Mouse (Mus musculus): ENCODE results near the gene 1700020D05Rik. TPM values are rescaled to one million over a fixed set of nuclear protein-coding genes. Genes with fewer than 3 reads are reported as not detected.

The 1700020D05Rik gene
- polyA plus RNA-seq, 1 experiment from 2014 or later, result 0.31 TPM

- 93% methylated on average over 9 of the region's 9 CpGs for WGBS
- no peak overlapping the region for H3K27ac ChIP-seq (ENCODE audit: low read depth, low read length)
- no peak overlapping the region for H3K4me2 ChIP-seq (ENCODE audit: low read depth)
- no peaks in the 10 kb centered on the region for H3K9me3 ChIP-seq (ENCODE audit: control insufficient read depth, low read length)
- H3K36me3 ChIP-seq (ENCODE audit: control insufficient read depth, insufficient read depth, low read length), result peaks cover 12% of the 10 kb centered on the region
- no peak overlapping the region for H3K9ac ChIP-seq (ENCODE audit: low read length)
- DNase-seq (ENCODE audit: low spot score) (no peak), ATAC-seq (ENCODE audit: insufficient read depth, low FRiP score, low TSS enrichment) (no peak)
- H3K27me3 ChIP-seq (ENCODE audit: control insufficient read depth, insufficient read depth, low read length), result 0 out of 2 replicates have a peak, but pooled peaks cover 3% of the 10 kb centered on the region
- H3K4me1 ChIP-seq (ENCODE audit: control insufficient read depth, insufficient read depth, low read length), result peaks cover 8% of the 10 kb centered on the region
- H3K4me3 ChIP-seq (ENCODE audit: low read depth, low read length), result no peak overlapping the region
Measured at GRCm38 (mm10) chr19:5463212-5463611, 40.4 kb downstream of the 1700020D05Rik start.

DNA sequence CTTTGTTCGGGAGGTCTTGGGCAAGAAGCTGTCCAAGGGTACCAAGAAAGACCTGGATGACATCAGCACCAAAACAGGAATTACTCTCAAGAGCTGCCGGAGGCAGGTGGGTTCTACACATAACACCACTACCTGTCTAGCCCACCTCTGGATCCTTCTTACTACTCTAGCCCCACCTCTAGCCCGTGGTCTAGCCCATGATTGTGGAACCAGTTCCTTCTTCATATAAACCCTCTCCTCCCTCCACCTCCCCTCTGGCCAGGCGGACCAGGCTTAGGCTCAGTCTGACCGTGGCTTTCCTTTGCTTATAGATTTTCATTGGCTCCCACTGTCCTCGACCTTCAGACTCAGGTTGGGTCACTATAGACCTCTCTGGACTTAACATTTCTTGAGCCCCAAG, 42.2 kb downstream of the 1700020D05Rik start:
- peaks cover 8% of the 10 kb centered on the region for H3K36me3 ChIP-seq (ENCODE audit: control insufficient read depth, insufficient read depth, low read length)
- peaks cover 13% of the 10 kb centered on the region for H3K4me1 ChIP-seq (ENCODE audit: control insufficient read depth, insufficient read depth, low read length)
- peak overlapping the region; percentile 57 for H3K4me3 ChIP-seq (ENCODE audit: low read depth, low read length)
- H3K9ac ChIP-seq (ENCODE audit: low read length), result no peak overlapping the region; the same call in 1 of the 2 replicates
- DNase-seq (ENCODE audit: low spot score), result no peak
- H3K4me2 ChIP-seq (ENCODE audit: low read depth), result peak overlapping the region; percentile 97
- no peaks in the 10 kb centered on the region for H3K9me3 ChIP-seq (ENCODE audit: control insufficient read depth, low read length)
- ATAC-seq (ENCODE audit: insufficient read depth, low FRiP score, low TSS enrichment), result no peak
- WGBS, result 88% methylated on average over 6 of the region's 6 CpGs
- H3K27me3 ChIP-seq (ENCODE audit: control insufficient read depth, insufficient read depth, low read length), result 0 out of 2 replicates have a peak, but pooled peaks cover 3% of the 10 kb centered on the region
- no peak overlapping the region for H3K27ac ChIP-seq (ENCODE audit: low read depth, low read length)

DNA sequence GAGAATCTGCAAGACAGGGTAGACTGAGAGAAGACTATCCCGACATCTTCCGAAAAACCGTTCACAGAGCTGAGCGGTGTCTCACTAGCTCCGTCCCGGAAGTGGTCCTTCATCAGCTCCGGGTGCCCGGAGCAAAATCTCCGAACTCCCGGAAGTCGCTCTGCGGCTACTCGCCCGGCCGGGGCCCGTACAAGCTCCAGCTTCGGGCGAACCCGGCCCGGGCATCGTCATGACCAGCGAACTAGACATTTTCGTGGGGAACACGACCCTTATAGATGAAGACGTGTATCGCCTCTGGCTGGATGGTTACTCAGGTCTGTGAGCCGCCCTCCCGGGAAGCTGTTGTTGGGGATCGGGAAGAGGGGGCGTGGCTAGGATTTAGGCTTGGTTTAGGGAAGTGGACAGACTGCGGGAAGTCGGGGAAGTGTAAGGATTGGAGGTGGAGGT, 43.1 kb downstream of the 1700020D05Rik start, which contains the start of gene Fibp:
Fibp (plus strand) TSS at position 151 of the 447 bp plus-strand sequence.
- Histone ChIP-seq H3K9ac (ENCODE audit: low read length) (peak within 1 kb of the TSS; percentile 66), H3K27me3 (ENCODE audit: control insufficient read depth, insufficient read depth, low read length) (0 out of 2 replicates have a peak, but pooled peaks cover 3% of the 10 kb centered on the region), H3K4me1 (ENCODE audit: control insufficient read depth, insufficient read depth, low read length) (peaks cover 21% of the 10 kb centered on the region), H3K4me3 (ENCODE audit: low read depth, low read length) (peak within 1 kb of the TSS; percentile 57), H3K27ac (ENCODE audit: low read depth, low read length) (0 out of 2 replicates have a peak within 1 kb of the TSS, but pooled peaks have one; percentile 0), H3K9me3 (ENCODE audit: control insufficient read depth, low read length) (no peaks in the 10 kb centered on the region), H3K4me2 (ENCODE audit: low read depth) (peak within 1 kb of the TSS; percentile 97), H3K36me3 (ENCODE audit: control insufficient read depth, insufficient read depth, low read length) (peaks cover 8% of the 10 kb centered on the region)
- peak; percentile 45; the same call in 1 of the 2 replicates for ATAC-seq (ENCODE audit: insufficient read depth, low FRiP score, low TSS enrichment)
- WGBS, result under 1% methylated on average over 32 of the region's 32 CpGs
- DNase-seq (ENCODE audit: low spot score), result peak; percentile 90

- H3K4me1 ChIP-seq (ENCODE audit: control insufficient read depth, insufficient read depth, low read length), result peaks cover 21% of the 10 kb centered on the region
- H3K27me3 ChIP-seq (ENCODE audit: control insufficient read depth, insufficient read depth, low read length), result 0 out of 2 replicates have a peak, but pooled peaks cover 3% of the 10 kb centered on the region
- no peak for DNase-seq (ENCODE audit: low spot score)
- H3K4me3 ChIP-seq (ENCODE audit: low read depth, low read length), result peak overlapping the region; percentile 57
- no peak for ATAC-seq (ENCODE audit: insufficient read depth, low FRiP score, low TSS enrichment)
- 21% methylated on average over 3 of the region's 3 CpGs for WGBS
- no peaks in the 10 kb centered on the region for H3K9me3 ChIP-seq (ENCODE audit: control insufficient read depth, low read length)
- peak overlapping the region; percentile 66 for H3K9ac ChIP-seq (ENCODE audit: low read length)
- H3K27ac ChIP-seq (ENCODE audit: low read depth, low read length), result no peak overlapping the region
- H3K36me3 ChIP-seq (ENCODE audit: control insufficient read depth, insufficient read depth, low read length), result peaks cover 4% of the 10 kb centered on the region
- peak overlapping the region; percentile 97 for H3K4me2 ChIP-seq (ENCODE audit: low read depth)
Measured at GRCm38 (mm10) chr19:5459896-5460295, 43.7 kb downstream of the 1700020D05Rik start.

DNA sequence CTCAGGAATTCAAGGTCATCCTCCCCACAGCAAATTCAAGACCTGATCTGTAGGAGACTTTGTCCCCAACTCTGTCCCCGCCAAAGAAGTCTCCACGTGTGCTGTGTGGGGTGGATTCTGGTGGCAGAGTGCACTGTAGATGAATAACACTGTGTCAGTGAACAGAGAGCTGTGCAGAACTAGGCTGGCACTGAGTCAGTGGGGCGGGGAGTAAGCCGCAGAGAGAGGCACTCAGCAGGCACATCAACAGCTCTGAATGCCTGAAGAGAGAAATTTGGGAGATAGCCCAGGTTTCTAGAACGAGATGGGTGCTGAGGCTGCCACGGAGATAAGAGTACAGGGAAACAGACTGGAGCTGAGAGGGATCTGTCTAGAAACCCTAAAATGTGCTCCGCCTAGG, 44.6 kb downstream of the 1700020D05Rik start:
- 71% methylated on average over 7 of the region's 7 CpGs for WGBS
- peaks cover 2% of the 10 kb centered on the region for H3K36me3 ChIP-seq (ENCODE audit: control insufficient read depth, insufficient read depth, low read length)
- ATAC-seq (ENCODE audit: insufficient read depth, low FRiP score, low TSS enrichment) (no peak), DNase-seq (ENCODE audit: low spot score) (no peak)
- H3K4me1 ChIP-seq (ENCODE audit: control insufficient read depth, insufficient read depth, low read length), result peaks cover 19% of the 10 kb centered on the region
- no peak overlapping the region for H3K27ac ChIP-seq (ENCODE audit: low read depth, low read length)
- H3K9me3 ChIP-seq (ENCODE audit: control insufficient read depth, low read length), result no peaks in the 10 kb centered on the region
- H3K27me3 ChIP-seq (ENCODE audit: control insufficient read depth, insufficient read depth, low read length), result 0 out of 2 replicates have a peak, but pooled peaks cover 3% of the 10 kb centered on the region
- H3K4me2 ChIP-seq (ENCODE audit: low read depth), result no peak overlapping the region
- H3K9ac ChIP-seq (ENCODE audit: low read length), result no peak overlapping the region
- H3K4me3 ChIP-seq (ENCODE audit: low read depth, low read length), result no peak overlapping the region

GRCm38 (mm10) chr19:5457746-5458442, 45.7 kb downstream of the 1700020D05Rik start, which contains the start of gene Ccdc85b:
TSS of gene Ccdc85b (minus strand) at chr19:5457894.
- Histone ChIP-seq H3K27ac (ENCODE audit: low read depth, low read length) (peak within 1 kb of the TSS; percentile 87), H3K4me1 (ENCODE audit: control insufficient read depth, insufficient read depth, low read length) (peaks cover 19% of the 10 kb centered on the region), H3K4me3 (ENCODE audit: low read depth, low read length) (peak within 1 kb of the TSS; percentile 76), H3K36me3 (ENCODE audit: control insufficient read depth, insufficient read depth, low read length) (peaks cover 2% of the 10 kb centered on the region; the same call in 1 of the 2 replicates), H3K27me3 (ENCODE audit: control insufficient read depth, insufficient read depth, low read length) (0 out of 2 replicates have a peak, but pooled peaks cover 3% of the 10 kb centered on the region), H3K9me3 (ENCODE audit: control insufficient read depth, low read length) (no peaks in the 10 kb centered on the region), H3K9ac (ENCODE audit: low read length) (peak within 1 kb of the TSS; percentile 82), H3K4me2 (ENCODE audit: low read depth) (peak within 1 kb of the TSS; percentile 100)
- WGBS, result 17% methylated on average over 14 of the region's 14 CpGs
- ATAC-seq (ENCODE audit: insufficient read depth, low FRiP score, low TSS enrichment) (no peak), DNase-seq (ENCODE audit: low spot score) (no peak)

DNA sequence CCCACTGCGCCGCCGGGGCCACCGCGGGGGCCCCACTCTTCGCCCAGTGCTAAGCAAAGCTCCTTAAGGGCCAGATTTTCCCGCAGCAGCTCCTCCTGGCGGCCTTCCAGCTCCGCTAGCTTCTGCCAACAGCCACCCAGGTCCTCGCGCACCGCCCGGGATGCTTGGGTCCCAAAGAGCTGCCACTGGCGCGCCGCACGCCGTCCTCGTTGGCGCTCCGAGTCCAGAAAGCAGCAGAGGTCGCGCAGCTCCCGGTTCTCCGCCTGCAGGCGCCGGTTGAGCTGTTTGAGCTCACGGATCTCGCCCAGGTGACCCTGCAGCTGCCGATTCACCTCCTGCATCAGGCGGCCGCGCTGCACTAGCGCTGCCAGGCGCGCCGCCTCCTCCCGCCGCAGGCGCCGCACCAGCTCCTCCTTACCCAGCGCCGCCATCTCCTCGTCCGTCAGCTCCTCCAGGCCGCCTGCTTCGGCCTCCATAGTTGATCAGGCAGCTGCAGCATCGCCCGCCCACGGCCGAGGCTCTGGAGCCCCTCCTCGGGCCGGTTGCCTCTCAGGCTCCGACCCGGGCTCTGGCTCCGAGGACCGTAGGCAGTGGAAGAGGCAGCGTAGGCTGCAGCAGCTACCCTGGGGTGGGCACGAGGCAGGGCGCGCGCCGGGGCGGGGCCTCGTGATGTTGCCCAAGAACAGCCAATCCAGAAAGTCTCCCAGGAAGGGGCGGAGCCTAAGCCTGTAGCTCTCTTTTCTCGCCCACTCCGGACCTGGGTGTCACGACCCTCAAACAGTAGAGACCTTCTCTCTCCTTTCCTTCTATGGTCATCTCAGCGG, 46.5 kb downstream of the 1700020D05Rik start:
- H3K4me2 ChIP-seq (ENCODE audit: low read depth), result peak overlapping the region; percentile 100
- 0 out of 2 replicates have a peak, but pooled peaks cover 3% of the 10 kb centered on the region for H3K27me3 ChIP-seq (ENCODE audit: control insufficient read depth, insufficient read depth, low read length)
- H3K4me3 ChIP-seq (ENCODE audit: low read depth, low read length), result peak overlapping the region; percentile 76
- WGBS, result under 1% methylated on average over 70 of the region's 70 CpGs
- peak overlapping the region; percentile 82 for H3K9ac ChIP-seq (ENCODE audit: low read length)
- H3K4me1 ChIP-seq (ENCODE audit: control insufficient read depth, insufficient read depth, low read length), result peaks cover 19% of the 10 kb centered on the region
- DNase-seq (ENCODE audit: low spot score) (peak; percentile 94), ATAC-seq (ENCODE audit: insufficient read depth, low FRiP score, low TSS enrichment) (peak; percentile 86)
- H3K9me3 ChIP-seq (ENCODE audit: control insufficient read depth, low read length), result no peaks in the 10 kb centered on the region
- H3K27ac ChIP-seq (ENCODE audit: low read depth, low read length), result peak overlapping the region; percentile 87
- H3K36me3 ChIP-seq (ENCODE audit: control insufficient read depth, insufficient read depth, low read length), result no peaks in the 10 kb centered on the region

- Histone ChIP-seq H3K9ac (ENCODE audit: low read length) (peak overlapping the region; percentile 82), H3K36me3 (ENCODE audit: control insufficient read depth, insufficient read depth, low read length) (no peaks in the 10 kb centered on the region), H3K4me3 (ENCODE audit: low read depth, low read length) (peak overlapping the region; percentile 76), H3K4me2 (ENCODE audit: low read depth) (peak overlapping the region; percentile 100), H3K4me1 (ENCODE audit: control insufficient read depth, insufficient read depth, low read length) (peaks cover 19% of the 10 kb centered on the region), H3K27me3 (ENCODE audit: control insufficient read depth, insufficient read depth, low read length) (0 out of 2 replicates have a peak, but pooled peaks cover 3% of the 10 kb centered on the region), H3K27ac (ENCODE audit: low read depth, low read length) (peak overlapping the region; percentile 87), H3K9me3 (ENCODE audit: control insufficient read depth, low read length) (no peaks in the 10 kb centered on the region)
- DNase-seq (ENCODE audit: low spot score), result no peak
- ATAC-seq (ENCODE audit: insufficient read depth, low FRiP score, low TSS enrichment), result no peak
- 2% methylated on average over 26 of the region's 26 CpGs for WGBS
Measured at GRCm38 (mm10) chr19:5456241-5456921, 47.2 kb downstream of the 1700020D05Rik start.
